Mouse (Mus musculus): ENCODE data around the gene Efna2.

DNA sequence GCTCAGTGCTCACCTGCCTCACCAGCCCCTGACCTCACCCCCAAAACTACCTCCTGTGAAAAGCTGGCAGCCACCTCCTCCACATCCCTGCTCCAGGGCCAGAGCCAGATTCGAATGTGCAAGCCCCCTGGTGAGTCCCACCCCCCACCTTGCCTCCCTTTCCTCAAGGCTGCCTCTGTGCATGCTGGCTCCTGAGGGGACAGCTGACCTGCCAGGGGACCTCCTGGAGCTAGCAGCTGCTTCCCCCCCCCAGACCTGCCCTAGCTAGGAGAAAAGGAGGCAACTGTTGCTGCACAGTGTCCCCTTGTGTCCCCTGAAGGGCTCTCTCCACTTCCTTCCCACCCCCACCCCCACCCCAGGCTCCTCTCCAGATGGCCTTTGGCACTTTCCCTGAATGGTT, 24.0 kb upstream of the Efna2 start:
- TF ChIP-seq CTCF (IDR thresholded peaks at IDR 0.05; ENCODE audit: low read depth) (no peak), EP300 (optimal IDR thresholded peaks at IDR 0.05) (no peak)

All from stomach, postnatal 0 days (tissue).